Mouse (Mus musculus) forebrain, embryonic 11.5 days (tissue): ENCODE data around the gene Ccdc60. TPM values are rescaled to one million over a fixed set of nuclear protein-coding genes. Genes with fewer than 3 reads are reported as not detected.
A peak's percentile ranks its signal among the peaks of the same experiment; 100 is the strongest.

ENCODE experiments used
- ATAC-seq: fragments of 200-750 bp; cut with Nextera tagmentation; replicated peaks from 2 replicates; pipeline ENCODE4 v1.8.0; 2017; ENCODE audit warnings: moderate TSS enrichment; ENCODE audit not compliant: low FRiP score
- DNase-seq: peaks from one replicate; pipeline ENCODE4 v3.0.0-alpha.2; 2017; ENCODE audit warnings: low spot score
- H3K27ac ChIP-seq: fragments of 300-500 bp; sonication (generic); 2 replicates; pipeline ENCODE4 v1.5.1; 2014; ENCODE audit warnings: low read depth, low read length
- H3K27me3 ChIP-seq: fragments of 300-500 bp; sonication (generic); 2 replicates; pipeline ENCODE4 v1.6.1; 2014; ENCODE audit warnings: mild to moderate bottlenecking, low read length, mixed read lengths; ENCODE audit not compliant: control insufficient read depth, insufficient read depth
- H3K36me3 ChIP-seq: fragments of 300-500 bp; sonication (generic); 2 replicates; pipeline ENCODE4 v1.6.1; 2014; ENCODE audit warnings: mild to moderate bottlenecking, low read length, moderate library complexity, mixed read lengths; ENCODE audit not compliant: control insufficient read depth, insufficient read depth
- H3K4me1 ChIP-seq: fragments of 300-500 bp; sonication (generic); replicated peaks from 2 replicates; pipeline ENCODE4 v1.6.1; 2014; ENCODE audit warnings: low read length, mixed read lengths; ENCODE audit not compliant: control insufficient read depth, insufficient read depth
- H3K4me2 ChIP-seq: fragments of 300-500 bp; sonication (generic); 2 replicates; pipeline ENCODE4 v1.6.1; 2014; ENCODE audit warnings: low read depth, mild to moderate bottlenecking, low read length, moderate library complexity, mixed read lengths; ENCODE audit not compliant: severe bottlenecking
- H3K4me3 ChIP-seq: fragments of 300-500 bp; sonication (generic); 2 replicates; pipeline ENCODE4 v1.5.1; 2014; ENCODE audit warnings: low read depth, low read length
- H3K9ac ChIP-seq: fragments of 300-500 bp; sonication (generic); 2 replicates; pipeline ENCODE4 v1.6.1; 2014; ENCODE audit warnings: low read length
- H3K9me3 ChIP-seq: fragments of 300-500 bp; sonication (generic); 2 replicates; pipeline ENCODE4 v1.6.1; 2016; ENCODE audit warnings: low read length, mixed read lengths; ENCODE audit not compliant: control insufficient read depth
- WGBS: fragments of 180-500 bp; shearing (Covaris S2); extraction: QIAGEN DNeasy Blood & Tissue Kit; methylation state at CpG from one replicate; pipeline ENCODE4 v1.1.7; 2014; 5-methylcytosine and 5-hydroxymethylcytosine counted together
- polyA plus RNA-seq: library from polyadenylated mRNA; unstranded; fragments of >200 nt; fragmentation: Nextera tagmentation; extraction: Ambion mirVana; gene quantifications from 2 replicates; pipeline ENCODE4 v1.2.1, GENCODE M21; 2014

The Ccdc60 gene
- polyA plus RNA-seq, 1 experiment from 2014 or later: 0.92 TPM

- no peaks in the 10 kb centered on the region for H3K36me3 ChIP-seq
- no peaks in the 10 kb centered on the region for H3K9me3 ChIP-seq
- H3K4me1 ChIP-seq: no peaks in the 10 kb centered on the region
- H3K27me3 ChIP-seq: no peaks in the 10 kb centered on the region
- ATAC-seq: no peak
- no peak overlapping the region for H3K4me2 ChIP-seq
- no peak overlapping the region for H3K4me3 ChIP-seq
- DNase-seq: no peak
- no peak overlapping the region for H3K27ac ChIP-seq
- no peak overlapping the region for H3K9ac ChIP-seq
- 96% methylated on average over 5 of the region's 5 CpGs for WGBS
These were observed 26.8 kb downstream of the Ccdc60 start for GRCm38 (mm10) chr5:116261944-116262343.

DNA sequence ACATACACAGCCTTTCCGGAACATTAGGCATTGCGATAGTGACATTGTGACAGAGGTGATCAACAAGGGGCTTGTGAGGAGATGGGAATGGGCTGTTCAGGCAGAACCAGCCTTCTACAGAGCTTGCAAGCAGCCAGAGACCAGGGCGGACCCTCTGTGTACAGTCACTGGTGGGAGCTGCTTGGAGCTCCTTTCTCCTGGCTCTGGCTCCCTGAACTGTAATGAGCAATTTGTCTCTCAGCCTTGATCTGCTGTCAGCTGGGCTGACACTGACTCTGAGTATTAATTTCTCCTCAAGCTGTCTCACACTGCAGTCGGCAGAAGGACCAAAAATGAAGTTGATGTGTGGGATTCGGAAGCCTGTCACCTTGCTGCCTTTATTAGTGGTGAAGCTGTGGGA lies 28.4 kb downstream of the Ccdc60 start:
- Histone ChIP-seq H3K36me3 (no peaks in the 10 kb centered on the region), H3K9me3 (no peaks in the 10 kb centered on the region), H3K4me3 (no peak overlapping the region), H3K9ac (no peak overlapping the region), H3K4me2 (no peak overlapping the region), H3K27me3 (no peaks in the 10 kb centered on the region), H3K27ac (no peak overlapping the region), H3K4me1 (no peaks in the 10 kb centered on the region)
- 89% methylated on average over 5 of the region's 5 CpGs for WGBS
- ATAC-seq (no peak), DNase-seq (no peak)

DNA sequence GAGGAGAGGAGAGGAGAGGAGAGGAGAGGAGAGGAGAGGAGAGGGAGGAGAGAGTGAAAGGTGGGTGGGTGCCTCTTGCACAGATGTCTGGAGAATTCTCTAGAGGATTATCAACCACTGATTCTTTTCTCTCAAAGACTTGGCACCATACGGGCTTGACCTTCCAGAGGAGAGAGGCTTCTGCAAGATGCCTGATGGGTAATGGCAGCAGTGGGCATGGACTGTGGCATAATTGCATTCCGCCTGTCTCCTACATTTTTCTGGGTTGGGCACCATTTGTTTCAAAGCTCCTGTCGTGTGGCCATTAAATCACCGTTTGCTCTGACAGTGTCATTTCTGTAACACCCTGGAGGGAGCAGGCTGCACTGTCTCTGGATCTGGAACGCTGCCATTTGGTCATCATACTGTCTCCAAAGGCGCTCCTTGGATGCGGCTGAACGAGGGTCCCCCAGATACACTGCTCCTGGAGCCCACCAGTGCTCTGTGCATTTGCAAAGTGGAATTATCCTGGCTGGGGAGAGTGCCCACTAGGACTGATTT lies 30.4 kb downstream of the Ccdc60 start:
- H3K9ac ChIP-seq: no peak overlapping the region
- H3K27ac ChIP-seq: no peak overlapping the region
- no peak overlapping the region for H3K4me3 ChIP-seq
- ATAC-seq: no peak
- H3K4me1 ChIP-seq: no peaks in the 10 kb centered on the region
- H3K27me3 ChIP-seq: no peaks in the 10 kb centered on the region
- no peaks in the 10 kb centered on the region for H3K36me3 ChIP-seq
- no peaks in the 10 kb centered on the region for H3K9me3 ChIP-seq
- 77% methylated on average over 8 of the region's 8 CpGs for WGBS
- no peak for DNase-seq
- no peak overlapping the region for H3K4me2 ChIP-seq

DNA sequence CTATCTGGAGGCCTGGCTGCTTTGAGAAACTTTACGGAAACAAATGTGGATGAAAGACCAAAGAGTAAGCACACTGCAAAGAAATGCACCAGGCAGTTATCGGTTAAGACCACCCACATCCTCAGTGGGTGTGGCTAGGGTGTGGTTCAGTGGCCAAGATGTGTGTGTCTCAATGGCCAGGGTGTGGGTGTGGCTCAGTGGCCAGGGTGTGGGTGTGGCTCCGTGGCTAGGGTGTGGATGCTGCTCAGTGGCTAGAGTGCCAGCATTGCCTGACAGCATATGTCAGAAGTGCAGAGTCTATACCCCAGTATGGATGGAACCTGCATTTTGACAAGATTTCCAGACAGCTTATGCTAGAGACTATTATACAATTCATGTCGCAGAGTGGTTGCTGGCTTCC lies 34.9 kb downstream of the Ccdc60 start:
- 89% methylated on average over 4 of the region's 4 CpGs for WGBS
- no peaks in the 10 kb centered on the region for H3K27me3 ChIP-seq
- no peak for DNase-seq
- no peak overlapping the region for H3K27ac ChIP-seq
- no peak overlapping the region for H3K4me2 ChIP-seq
- no peak overlapping the region for H3K4me3 ChIP-seq
- no peaks in the 10 kb centered on the region for H3K4me1 ChIP-seq
- no peaks in the 10 kb centered on the region for H3K36me3 ChIP-seq
- no peak overlapping the region for H3K9ac ChIP-seq
- H3K9me3 ChIP-seq: no peaks in the 10 kb centered on the region
- no peak for ATAC-seq

DNA sequence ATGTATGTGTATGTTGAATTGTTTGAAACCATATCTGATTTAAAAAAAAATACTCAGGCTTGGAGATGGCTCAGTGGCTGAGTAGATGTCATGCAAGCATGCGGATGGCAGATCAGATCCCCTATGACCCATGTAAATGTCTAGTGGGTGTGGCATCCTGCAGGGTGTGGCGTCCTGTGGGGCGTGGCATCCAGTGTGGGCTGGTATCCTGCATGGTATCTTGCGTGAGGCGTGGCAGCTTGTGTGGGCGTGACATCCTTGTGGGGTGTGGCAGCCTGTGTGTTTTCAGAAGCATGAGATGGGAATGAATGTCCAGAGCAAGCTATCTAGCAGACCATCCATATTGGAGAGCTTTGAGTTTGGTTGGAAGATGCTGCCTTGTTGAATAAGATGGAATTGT lies 36.6 kb downstream of the Ccdc60 start:
- Histone ChIP-seq H3K9ac (no peak overlapping the region), H3K36me3 (no peaks in the 10 kb centered on the region), H3K27ac (no peak overlapping the region), H3K27me3 (no peaks in the 10 kb centered on the region), H3K4me3 (no peak overlapping the region), H3K9me3 (no peaks in the 10 kb centered on the region), H3K4me2 (no peak overlapping the region), H3K4me1 (no peaks in the 10 kb centered on the region)
- DNase-seq (no peak), ATAC-seq (no peak)
- WGBS: 93% methylated on average over 6 of the region's 6 CpGs

DNA sequence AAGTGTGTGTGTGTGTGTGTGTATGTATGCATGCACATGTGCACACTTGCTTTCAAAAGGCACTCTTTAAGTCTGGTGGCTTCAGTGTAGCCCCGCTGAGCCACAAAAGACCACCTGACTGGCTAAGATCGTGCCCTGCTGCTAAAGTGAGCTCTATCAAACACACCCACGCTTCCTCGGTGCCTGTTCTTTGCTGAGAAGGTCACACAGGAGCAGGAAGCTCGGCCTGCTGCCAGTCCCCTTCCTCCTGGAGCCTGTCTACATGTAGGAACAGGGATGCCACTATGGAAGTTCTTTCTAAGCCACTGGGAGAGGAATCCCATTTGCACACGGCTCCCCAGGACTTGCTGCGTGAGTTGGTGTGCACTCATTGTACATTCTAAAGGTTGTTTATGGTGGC lies 42.1 kb downstream of the Ccdc60 start:
- no peak overlapping the region for H3K9ac ChIP-seq
- no peak overlapping the region for H3K27ac ChIP-seq
- H3K4me3 ChIP-seq: no peak overlapping the region
- H3K4me2 ChIP-seq: no peak overlapping the region
- WGBS: 79% methylated on average over 7 of the region's 7 CpGs
- no peaks in the 10 kb centered on the region for H3K27me3 ChIP-seq
- H3K36me3 ChIP-seq: no peaks in the 10 kb centered on the region
- H3K4me1 ChIP-seq: no peaks in the 10 kb centered on the region
- H3K9me3 ChIP-seq: no peaks in the 10 kb centered on the region
- no peak for DNase-seq
- no peak for ATAC-seq

DNA sequence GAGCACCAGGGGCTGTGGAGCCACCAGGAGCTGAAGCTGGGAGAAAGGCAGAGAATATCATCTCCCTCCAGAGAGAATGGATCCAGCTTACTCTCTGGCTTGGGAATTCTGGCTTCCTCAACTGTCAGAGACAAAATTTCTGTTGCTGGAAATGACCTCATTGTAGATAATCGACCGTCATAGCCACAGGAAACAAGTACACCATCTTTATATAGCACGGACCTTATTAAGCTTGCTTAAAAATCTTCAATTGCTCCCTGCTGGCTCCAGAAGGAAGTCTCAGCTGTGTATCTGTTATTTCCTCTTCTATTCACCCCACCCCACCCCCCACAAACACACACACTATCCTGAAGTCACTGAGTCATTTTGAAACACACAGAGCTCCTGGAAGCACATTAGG lies 44.3 kb downstream of the Ccdc60 start:
- Histone ChIP-seq H3K4me2 (no peak overlapping the region), H3K4me3 (no peak overlapping the region), H3K27ac (no peak overlapping the region), H3K27me3 (no peaks in the 10 kb centered on the region), H3K36me3 (no peaks in the 10 kb centered on the region), H3K9ac (no peak overlapping the region), H3K4me1 (no peaks in the 10 kb centered on the region), H3K9me3 (no peaks in the 10 kb centered on the region)
- DNase-seq (no peak), ATAC-seq (no peak)
- WGBS: 84% methylated on average over 3 of the region's 3 CpGs

DNA sequence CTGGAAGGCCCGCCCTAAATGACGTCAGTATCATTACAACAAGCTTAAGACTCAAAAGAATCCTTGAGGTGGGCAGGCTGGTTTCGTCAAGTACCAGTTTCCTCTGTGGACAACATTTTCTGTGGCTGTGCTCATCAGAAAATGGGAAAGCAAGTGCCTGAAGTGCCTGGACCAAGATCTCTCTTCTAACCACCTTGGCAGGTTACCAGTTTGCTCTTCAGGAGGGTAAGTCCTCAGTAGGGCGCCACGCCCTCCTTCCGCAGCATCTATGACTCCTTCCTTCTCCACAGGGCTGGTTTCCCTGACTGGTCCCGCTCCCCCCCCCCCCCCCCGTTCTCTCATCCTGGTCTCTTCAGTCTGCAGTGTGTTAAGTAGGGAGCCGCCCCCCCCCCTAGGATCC lies 45.2 kb downstream of the Ccdc60 start:
- no peak overlapping the region for H3K9ac ChIP-seq
- no peak overlapping the region for H3K27ac ChIP-seq
- no peaks in the 10 kb centered on the region for H3K27me3 ChIP-seq
- H3K4me1 ChIP-seq: no peaks in the 10 kb centered on the region
- no peaks in the 10 kb centered on the region for H3K36me3 ChIP-seq
- no peak overlapping the region for H3K4me2 ChIP-seq
- H3K4me3 ChIP-seq: no peak overlapping the region
- DNase-seq (no peak), ATAC-seq (no peak)
- no peaks in the 10 kb centered on the region for H3K9me3 ChIP-seq
- 81% methylated on average over 8 of the region's 9 CpGs for WGBS

GRCm38 (mm10) chr5:116231841-116232643 lies 56.7 kb downstream of the Ccdc60 start:
- Histone ChIP-seq H3K27me3 (no peaks in the 10 kb centered on the region), H3K9me3 (no peaks in the 10 kb centered on the region), H3K27ac (no peak overlapping the region), H3K36me3 (no peaks in the 10 kb centered on the region), H3K4me2 (peak overlapping the region; percentile 41; the same call in 1 of the 2 replicates), H3K4me3 (peak overlapping the region; percentile 5; the same call in 1 of the 2 replicates), H3K4me1 (no peaks in the 10 kb centered on the region), H3K9ac (peak overlapping the region; percentile 14; the same call in 1 of the 2 replicates)
- ATAC-seq (peak; percentile 21; the same call in 1 of the 2 replicates), DNase-seq (peak; percentile 81)
- WGBS: 17% methylated on average over 19 of the region's 19 CpGs
